8 mouse cellular contexts compared by ENCODE assay signal in genomic region chr13:94059778-94060177, GRCm38 (mm10). TPM values are rescaled to one million over a fixed set of nuclear protein-coding genes. Genes with fewer than 3 reads are reported as not detected.
DNase-seq lines count a peak whose midpoint lies in the region; ATAC-seq and TF ChIP-seq lines count a peak whose summit lies in the region.

No protein-coding gene starts in this region.

- TF ChIP-seq CTCF in spleen, adult 2 months (IDR thresholded peaks at IDR 0.05; ENCODE audit: extremely low read depth, insufficient read depth, insufficient read length, insufficient replicate concordance), result peak; percentile 19; the same call in 1 of the 2 replicates

- no peak for TF ChIP-seq POLR2A in spleen, adult 2 months (IDR thresholded peaks at IDR 0.05; ENCODE audit: low read depth, low read length)

- peak; percentile 27 for DNase-seq in gastrocnemius, adult 18-20 months (ENCODE audit: low spot score)
- no peak for DNase-seq in gastrocnemius, postnatal 25 days
- no peak for DNase-seq in spleen, adult 2 months (ENCODE audit: low read depth in 1 of 2, low spot score in 2 of 2)
- DNase-seq in spleen, postnatal 14 days (ENCODE audit: low spot score in 2 of 2), result no peak
- peak; percentile 62 for DNase-seq in limb, embryonic 11.5 days (ENCODE audit: low spot score)
- DNase-seq in testis, postnatal 10 days (ENCODE audit: low spot score), result peak; percentile 65
- no peak for DNase-seq in urinary bladder, adult 2 months (ENCODE audit: low spot score)

- no peak overlapping the region for H3K27ac ChIP-seq in spleen, adult 2 months (ENCODE audit: insufficient read depth, low read length)
- no peak overlapping the region for H3K27ac ChIP-seq in embryonic facial prominence, embryonic 15.5 days (replicated peaks)
- no peak overlapping the region for H3K27ac ChIP-seq in limb, embryonic 11.5 days (replicated peaks; ENCODE audit: low read depth, low read length)

- peaks cover 4% of the 10 kb centered on the region for H3K4me1 ChIP-seq in spleen, adult 2 months (ENCODE audit: control insufficient read depth, insufficient read depth, insufficient read length)
- peaks cover 45% of the 10 kb centered on the region for H3K4me1 ChIP-seq in embryonic facial prominence, embryonic 15.5 days
- H3K4me1 ChIP-seq in limb, embryonic 11.5 days (ENCODE audit: control insufficient read depth, insufficient read depth, low read length), result peaks cover 34% of the 10 kb centered on the region

- peaks cover 23% of the 10 kb centered on the region for H3K27me3 ChIP-seq in spleen, adult 2 months (ENCODE audit: control insufficient read depth, insufficient read depth, low read length)
- H3K27me3 ChIP-seq in embryonic facial prominence, embryonic 15.5 days, result no peaks in the 10 kb centered on the region
- H3K27me3 ChIP-seq in limb, embryonic 11.5 days (ENCODE audit: control insufficient read depth, insufficient read depth, low read length), result no peaks in the 10 kb centered on the region

- H3K4me3 ChIP-seq in spleen, adult 2 months (ENCODE audit: extremely low read depth, insufficient read depth, insufficient read length), result no peak overlapping the region
- H3K4me3 ChIP-seq in embryonic facial prominence, embryonic 15.5 days (replicated peaks), result no peak overlapping the region
- H3K4me3 ChIP-seq in limb, embryonic 11.5 days (ENCODE audit: low read depth, low read length), result no peak overlapping the region

- H3K9me3 ChIP-seq in embryonic facial prominence, embryonic 15.5 days (replicated peaks), result no peaks in the 10 kb centered on the region
- no peaks in the 10 kb centered on the region for H3K9me3 ChIP-seq in limb, embryonic 11.5 days (ENCODE audit: control insufficient read depth, low read length)

- WGBS in spleen, adult 2 months, result 79% methylated on average over 6 of the region's 6 CpGs
- 82% methylated on average over 6 of the region's 6 CpGs for WGBS in embryonic facial prominence, embryonic 15.5 days
- WGBS in limb, embryonic 11.5 days, result 78% methylated on average over 6 of the region's 6 CpGs

- peak overlapping the region; percentile 87 for H3K4me2 ChIP-seq in embryonic facial prominence, embryonic 15.5 days (replicated peaks)
- H3K4me2 ChIP-seq in limb, embryonic 11.5 days (ENCODE audit: low read depth, severe bottlenecking), result no peak overlapping the region

- no peak overlapping the region for H3K9ac ChIP-seq in embryonic facial prominence, embryonic 15.5 days
- H3K9ac ChIP-seq in limb, embryonic 11.5 days (ENCODE audit: low read length), result no peak overlapping the region

- H3K36me3 ChIP-seq in spleen, adult 2 months (ENCODE audit: control insufficient read depth, insufficient read depth, low read length), result no peaks in the 10 kb centered on the region
- no peaks in the 10 kb centered on the region for H3K36me3 ChIP-seq in embryonic facial prominence, embryonic 15.5 days
- H3K36me3 ChIP-seq in limb, embryonic 11.5 days (ENCODE audit: control insufficient read depth, insufficient read depth, low read length), result no peaks in the 10 kb centered on the region

- no peak for ATAC-seq in embryonic facial prominence, embryonic 15.5 days (ENCODE audit: insufficient number of reproducible peaks, low FRiP score, low TSS enrichment, low read depth)
- ATAC-seq in limb, embryonic 11.5 days (ENCODE audit: insufficient number of reproducible peaks, low FRiP score, low TSS enrichment, low read depth), result no peak

RNA-seq across cellular contexts. Expression of gene Lhfpl2, which starts 2.2 kb away (rescaled TPM):
- 1 to 10 TPM; 1.5 to 4.6 TPM for total RNA-seq in gastrocnemius, adult 18-20 months (2021)
- total RNA-seq in gastrocnemius, postnatal 25 days (2021), result 1 to 10 TPM; 5.3 to 6.7 TPM
- 4.8 and 6.8 TPM in 2 replicates for polyA plus RNA-seq in spleen, adult 2 months (2012; rRNA removed)
- polyA plus RNA-seq in embryonic facial prominence, embryonic 15.5 days (2015; fragmentation: Nextera tagmentation; extraction: Ambion mirVana), result 77.0 and 91.6 TPM in 2 replicates
- 37.4 and 40.8 TPM in 2 replicates for polyA plus RNA-seq in limb, embryonic 11.5 days (2014; fragmentation: Nextera tagmentation; extraction: Ambion mirVana)
- polyA plus RNA-seq in urinary bladder, adult 2 months (2012; rRNA removed), result 16.6 and 18.3 TPM in 2 replicates

Comparison
In these comparisons a context has a peak if more than half of its experiments do, and no peak if none do; other contexts are left out.
1. DNase-seq: peak in gastrocnemius, adult 18-20 months (single experiment), limb, embryonic 11.5 days (single experiment) and testis, postnatal 10 days (single experiment); none in gastrocnemius, postnatal 25 days (single experiment), spleen, adult 2 months (0 of 2), spleen, postnatal 14 days (0 of 2) and urinary bladder, adult 2 months (single experiment).